Mouse (Mus musculus) heart, adult 2 months (tissue): ENCODE data around the gene Calm3. TPM values are rescaled to one million over a fixed set of nuclear protein-coding genes. Genes with fewer than 3 reads are reported as not detected.

Experiments used
- DNase-seq, 2 experiments: peaks; one replicate each; pipeline ENCODE4 v3.0.0; 2021
- H3K27ac ChIP-seq: fragments of 200-600 bp; 2 replicates; pipeline ENCODE4 v1.8.1; 2022
- H3K27me3 ChIP-seq: fragments of 200-500 bp; 2 replicates; pipeline ENCODE4 v1.6.1; 2012; ENCODE audit warnings: mild to moderate bottlenecking, low read length, inconsistent platforms, mixed read lengths; ENCODE audit not compliant: control insufficient read depth, insufficient read depth
- H3K36me3 ChIP-seq: fragments of 200-500 bp; 2 replicates; pipeline ENCODE4 v1.6.1; 2012; ENCODE audit warnings: low read length, inconsistent platforms; ENCODE audit not compliant: control insufficient read depth, insufficient read depth
- H3K4me1 ChIP-seq: fragments of 200-500 bp; 2 replicates; pipeline ENCODE4 v1.6.1; 2011; ENCODE audit warnings: low read length; ENCODE audit not compliant: control insufficient read depth, insufficient read depth
- H3K4me3 ChIP-seq: fragments of 200-600 bp; 2 replicates; pipeline ENCODE4 v1.8.1; 2022
- H3K79me2 ChIP-seq: fragments of 200-500 bp; replicated peaks from 2 replicates; pipeline ENCODE4 v1.6.1; 2012; ENCODE audit warnings: mild to moderate bottlenecking, inconsistent platforms, low read length, moderate library complexity, mixed read lengths; ENCODE audit not compliant: control insufficient read depth, insufficient read depth
- H3K9ac ChIP-seq: fragments of 200-500 bp; 2 replicates; pipeline ENCODE4 v1.6.1; 2012; ENCODE audit warnings: low read depth, mild to moderate bottlenecking, control low read depth, inconsistent platforms, low read length, mixed read lengths
- CTCF ChIP-seq: fragments of 200-600 bp; IDR thresholded peaks from 2 replicates; pipeline ENCODE4 v1.8.1; 2022; ENCODE audit warnings: antibody characterized with exemption, mild to moderate bottlenecking, moderate library complexity
- EP300 ChIP-seq: fragments of 200-500 bp; IDR thresholded peaks from 2 replicates; pipeline ENCODE4 v1.6.1; 2011; ENCODE audit warnings: low read depth, low read length, control low read depth; ENCODE audit not compliant: insufficient read depth
- POLR2A ChIP-seq: fragments of 200-500 bp; IDR thresholded peaks from 2 replicates; pipeline ENCODE4 v1.6.1; 2011; ENCODE audit warnings: mild to moderate bottlenecking, low read depth, low read length, control low read depth; ENCODE audit not compliant: insufficient read depth
- WGBS: fragments of 180-500 bp; shearing (Covaris S2); methylation state at CpG from one replicate; pipeline ENCODE4 v1.1.7; 2018; 5-methylcytosine and 5-hydroxymethylcytosine counted together
- intact Hi-C: fragments of 180-260 bp; cut with DNase I; formaldehyde crosslinking; loops from one replicate; pipeline ENCODE4 v1.15.1; 2025
- polyA plus RNA-seq: library from polyadenylated mRNA; depleted of rRNA; stranded (reverse); fragments of >200 nt; gene quantifications from 2 replicates; pipeline ENCODE4 v1.2.3, GENCODE M21; 2012
- total RNA-seq, 2 experiments: library from RNA; stranded (reverse); gene quantifications; 2 replicates each; pipeline ENCODE4 v1.2.3; 2021

Gene Calm3
- total and polyA plus RNA-seq, 3 experiments: 163 to 175 (median 168) TPM

DNA sequence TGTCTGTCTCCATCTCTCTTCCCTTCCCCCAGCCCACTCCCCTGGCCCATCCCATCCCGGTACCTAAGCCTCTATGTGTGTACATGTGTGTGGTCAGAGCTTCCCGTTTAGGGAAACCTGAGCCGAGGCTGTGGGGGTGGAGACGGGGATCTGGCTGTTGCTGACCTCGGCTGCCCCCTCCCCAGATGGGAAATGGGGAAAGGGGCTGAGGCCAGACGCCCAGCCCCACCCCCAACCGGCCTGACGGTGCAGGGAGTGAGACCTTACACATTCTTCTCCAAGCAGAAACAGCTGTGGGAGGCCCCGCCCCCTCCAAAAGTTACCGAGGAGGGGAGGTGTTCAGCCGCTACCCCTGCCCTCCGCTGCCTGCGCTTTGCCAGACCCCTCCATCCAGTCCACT lies 47.3 kb downstream of the Calm3 start:
- H3K27me3 ChIP-seq: no peaks in the 10 kb centered on the region
- intact Hi-C loops: no loop called here
- no peaks in the 10 kb centered on the region for H3K36me3 ChIP-seq
- 28% methylated on average over 13 of the region's 13 CpGs for WGBS
- no peaks in the 10 kb centered on the region for H3K79me2 ChIP-seq
- peaks cover 5% of the 10 kb centered on the region for H3K4me1 ChIP-seq
- peak overlapping the region; percentile 9; the same call in 1 of the 2 replicates for H3K9ac ChIP-seq
- peak in 1 of 2 experiments; percentile 35 for DNase-seq
- H3K4me3 ChIP-seq: no peak overlapping the region
- peak overlapping the region; percentile 16 for H3K27ac ChIP-seq
- TF ChIP-seq EP300 (no peak), CTCF (no peak), POLR2A (no peak)

DNA sequence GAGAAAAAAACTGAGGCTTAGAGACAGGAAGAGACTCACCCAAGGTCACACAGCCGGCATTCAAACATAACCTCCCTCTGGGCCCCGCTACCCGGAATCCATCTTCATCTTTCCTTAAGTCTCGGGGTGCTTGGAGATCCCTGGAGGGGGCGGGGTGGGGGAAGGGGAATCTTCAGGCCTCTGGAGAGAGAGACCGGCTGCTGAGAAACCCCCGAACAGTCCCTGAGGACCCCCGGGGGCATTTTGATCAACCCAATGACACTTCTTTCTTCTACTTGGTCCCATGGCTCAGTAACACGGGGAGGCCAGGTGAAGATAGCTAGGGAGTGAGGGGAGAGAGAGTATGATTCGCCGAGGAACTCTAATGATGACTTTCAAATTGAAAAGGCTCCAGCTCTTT lies 47.9 kb downstream of the Calm3 start:
- intact Hi-C loops: no loop called here
- no peaks in the 10 kb centered on the region for H3K27me3 ChIP-seq
- no peaks in the 10 kb centered on the region for H3K36me3 ChIP-seq
- TF ChIP-seq CTCF: no peak
- DNase-seq: no peak
- H3K4me3 ChIP-seq: peak overlapping the region; percentile 74
- H3K27ac ChIP-seq: peak overlapping the region; percentile 76
- no peak overlapping the region for H3K9ac ChIP-seq
- 20% methylated on average over 11 of the region's 11 CpGs for WGBS
- peaks cover 5% of the 10 kb centered on the region for H3K4me1 ChIP-seq
- no peaks in the 10 kb centered on the region for H3K79me2 ChIP-seq

- no peaks in the 10 kb centered on the region for H3K27me3 ChIP-seq
- H3K4me3 ChIP-seq: peak overlapping the region; percentile 74
- no peaks in the 10 kb centered on the region for H3K36me3 ChIP-seq
- H3K79me2 ChIP-seq: no peaks in the 10 kb centered on the region
- TF ChIP-seq CTCF: no peak
- TF ChIP-seq EP300: no peak
- TF ChIP-seq POLR2A: no peak
- H3K4me1 ChIP-seq: peaks cover 1% of the 10 kb centered on the region; the same call in 1 of the 2 replicates
- H3K27ac ChIP-seq: peak overlapping the region; percentile 76
- H3K9ac ChIP-seq: peak overlapping the region; percentile 79
- intact Hi-C loops: no loop called here
- under 1% methylated on average over 33 of the region's 42 CpGs for WGBS
- DNase-seq: no peak
Observed at GRCm38 (mm10) chr7:16875326-16875725, 48.6 kb downstream of the Calm3 start.

GRCm38 (mm10) chr7:16875310-16875325 lies 48.8 kb downstream of the Calm3 start, which contains the start of gene Dact3:
Dact3 (plus strand) TSS chr7:16875317.
- Histone ChIP-seq H3K27ac (peak within 1 kb of the TSS; percentile 76), H3K9ac (peak within 1 kb of the TSS; percentile 79), H3K27me3 (no peaks in the 10 kb centered on the region), H3K36me3 (no peaks in the 10 kb centered on the region), H3K79me2 (no peaks in the 10 kb centered on the region), H3K4me1 (peaks cover 1% of the 10 kb centered on the region; the same call in 1 of the 2 replicates), H3K4me3 (peak within 1 kb of the TSS; percentile 74)
- DNase-seq: no peak
- intact Hi-C loops: no loop called here
- TF ChIP-seq CTCF (no peak), EP300 (no peak), POLR2A (no peak)
- WGBS: 0% methylated on average over 1 of the region's 1 CpGs

- under 1% methylated on average over 33 of the region's 33 CpGs for WGBS
- DNase-seq: peak; percentile 98 to 100
- Histone ChIP-seq H3K4me3 (peak overlapping the region; percentile 74), H3K27me3 (no peaks in the 10 kb centered on the region), H3K36me3 (no peaks in the 10 kb centered on the region), H3K4me1 (peaks cover 1% of the 10 kb centered on the region; the same call in 1 of the 2 replicates), H3K79me2 (no peaks in the 10 kb centered on the region), H3K27ac (peak overlapping the region; percentile 74), H3K9ac (no peak overlapping the region)
- TF ChIP-seq EP300 (no peak), CTCF (peak; percentile 61), POLR2A (0 out of 2 replicates have a peak, but pooled peaks have one; percentile 28)
- intact Hi-C loops: loop anchor here (1.0 kb wide), 1 partner anchor 17 kb away; no protein-coding TSS in a partner anchor
Observed at GRCm38 (mm10) chr7:16874756-16875309, 49.1 kb downstream of the Calm3 start.

DNA sequence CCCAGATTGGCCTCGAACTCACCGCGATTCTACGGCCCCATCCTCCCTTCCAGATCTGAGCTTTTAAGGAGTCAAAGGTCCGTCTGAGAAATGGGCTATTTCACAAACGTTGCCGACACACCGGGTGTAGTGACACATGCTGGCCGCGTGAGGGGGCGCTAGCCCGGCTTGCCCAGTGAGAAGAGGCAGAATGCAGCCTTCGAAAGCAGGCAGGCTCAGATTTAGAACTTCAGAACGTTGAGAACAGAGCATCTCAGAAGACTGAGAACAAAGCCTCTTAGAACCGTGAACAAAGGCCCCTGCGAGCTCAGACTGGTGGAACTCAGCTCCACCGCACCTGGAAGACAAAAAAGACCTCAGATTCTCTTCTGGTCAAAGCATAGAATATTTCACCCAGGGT lies 49.7 kb downstream of the Calm3 start:
- Histone ChIP-seq H3K27ac (peak overlapping the region; percentile 74), H3K4me1 (peaks cover 1% of the 10 kb centered on the region; the same call in 1 of the 2 replicates), H3K4me3 (peak overlapping the region; percentile 32), H3K79me2 (no peaks in the 10 kb centered on the region), H3K27me3 (no peaks in the 10 kb centered on the region), H3K9ac (no peak overlapping the region), H3K36me3 (no peaks in the 10 kb centered on the region)
- peak; percentile 83 to 85 for DNase-seq
- peak; percentile 93 for TF ChIP-seq EP300
- no peak for TF ChIP-seq POLR2A
- peak; percentile 99 for TF ChIP-seq CTCF
- WGBS: 2% methylated on average over 17 of the region's 17 CpGs
- intact Hi-C loops: loop anchor here (1.0 kb wide), 1 partner anchor 18 kb away; no protein-coding TSS in a partner anchor
